In genomic region chr16:20765244-20765643, GRCm38 (mm10) we compare ENCODE assay signal across 8 mouse cellular contexts. TPM values are rescaled to one million over a fixed set of nuclear protein-coding genes. Genes with fewer than 3 reads are reported as not detected.
DNase-seq lines count a peak whose midpoint lies in the region; ATAC-seq lines count a peak whose summit lies in the region.

No protein-coding gene starts in this region.

- no peak for ATAC-seq in forebrain, embryonic 11.5 days (replicated peaks; ENCODE audit: low FRiP score)
- ATAC-seq in forebrain, embryonic 13.5 days, result no peak; the same call in 1 of the 2 replicates

- no peaks in the 10 kb centered on the region for H3K27me3 ChIP-seq in forebrain, embryonic 11.5 days (ENCODE audit: control insufficient read depth, insufficient read depth, low read length)
- no peaks in the 10 kb centered on the region for H3K27me3 ChIP-seq in forebrain, embryonic 13.5 days
- no peaks in the 10 kb centered on the region for H3K27me3 ChIP-seq in limb, embryonic 10.5 days (ENCODE audit: low read depth, poor library complexity, severe bottlenecking)

- H3K9ac ChIP-seq in forebrain, embryonic 11.5 days (ENCODE audit: low read length), result no peak overlapping the region
- no peak overlapping the region for H3K9ac ChIP-seq in forebrain, embryonic 13.5 days

- peak; percentile 81 for DNase-seq in forebrain, embryonic 11.5 days (ENCODE audit: low spot score)
- DNase-seq in urinary bladder, postnatal 25 days (ENCODE audit: low spot score), result peak; percentile 38
- DNase-seq in urinary bladder, postnatal 10 days (ENCODE audit: low spot score), result no peak
- peak; percentile 77 for DNase-seq in embryo, embryonic 10.5 days (ENCODE audit: low spot score)
- peak; percentile 75 for DNase-seq in limb, embryonic 10.5 days (ENCODE audit: low spot score)
- peak; percentile 6 to 41 for DNase-seq in natural killer cell, adult 2 months (ENCODE audit: low spot score in 2 of 2)
- DNase-seq in layer of hippocampus, adult 9-10 months (ENCODE audit: low spot score), result no peak

- H3K9me3 ChIP-seq in forebrain, embryonic 11.5 days (ENCODE audit: control insufficient read depth, low read length), result no peaks in the 10 kb centered on the region
- H3K9me3 ChIP-seq in forebrain, embryonic 13.5 days (replicated peaks), result no peaks in the 10 kb centered on the region
- H3K9me3 ChIP-seq in limb, embryonic 10.5 days (replicated peaks), result no peaks in the 10 kb centered on the region

- no peak overlapping the region for H3K4me2 ChIP-seq in forebrain, embryonic 11.5 days (ENCODE audit: low read depth, low read length, severe bottlenecking)
- H3K4me2 ChIP-seq in forebrain, embryonic 13.5 days, result no peak overlapping the region

- H3K36me3 ChIP-seq in forebrain, embryonic 11.5 days (ENCODE audit: control insufficient read depth, insufficient read depth, low read length), result no peaks in the 10 kb centered on the region
- no peaks in the 10 kb centered on the region for H3K36me3 ChIP-seq in forebrain, embryonic 13.5 days (ENCODE audit: poor library complexity, severe bottlenecking)
- H3K36me3 ChIP-seq in limb, embryonic 10.5 days, result no peaks in the 10 kb centered on the region

- H3K27ac ChIP-seq in forebrain, embryonic 11.5 days (ENCODE audit: low read depth, low read length), result no peak overlapping the region
- no peak overlapping the region for H3K27ac ChIP-seq in forebrain, embryonic 13.5 days
- H3K27ac ChIP-seq in limb, embryonic 10.5 days, result no peak overlapping the region

- 48% methylated on average over 9 of the region's 9 CpGs for WGBS in forebrain, embryonic 11.5 days
- WGBS in forebrain, embryonic 13.5 days, result 51% methylated on average over 9 of the region's 9 CpGs
- WGBS in limb, embryonic 10.5 days, result 49% methylated on average over 9 of the region's 9 CpGs

- H3K4me3 ChIP-seq in forebrain, embryonic 11.5 days (ENCODE audit: low read depth, low read length), result no peak overlapping the region
- H3K4me3 ChIP-seq in forebrain, embryonic 13.5 days, result no peak overlapping the region
- H3K4me3 ChIP-seq in limb, embryonic 10.5 days, result no peak overlapping the region

- H3K4me1 ChIP-seq in forebrain, embryonic 11.5 days (replicated peaks; ENCODE audit: control insufficient read depth, insufficient read depth, low read length), result no peaks in the 10 kb centered on the region
- no peaks in the 10 kb centered on the region for H3K4me1 ChIP-seq in forebrain, embryonic 13.5 days
- no peaks in the 10 kb centered on the region for H3K4me1 ChIP-seq in limb, embryonic 10.5 days

RNA-seq across cellular contexts. Expression of gene Thpo, which starts 30.9 kb away (rescaled TPM):
- polyA plus RNA-seq in forebrain, embryonic 11.5 days (2014; fragmentation: Nextera tagmentation; extraction: Ambion mirVana), result 0.24 and 0.51 TPM in 2 replicates
- 0.68 and 0.74 TPM in 2 replicates for polyA plus RNA-seq in forebrain, embryonic 13.5 days (2015; fragmentation: Nextera tagmentation; extraction: Ambion mirVana)
- 0.21 and 0.54 TPM in 2 replicates for polyA plus RNA-seq in limb, embryonic 10.5 days (2016; fragmentation: Nextera tagmentation; extraction: Ambion mirVana)

RNA-seq across cellular contexts. Expression of gene Chrd, which starts 32.3 kb away (rescaled TPM):
- 1.9 and 2.3 TPM in 2 replicates for polyA plus RNA-seq in forebrain, embryonic 11.5 days (2014; fragmentation: Nextera tagmentation; extraction: Ambion mirVana)
- 1.8 and 2.8 TPM in 2 replicates for polyA plus RNA-seq in forebrain, embryonic 13.5 days (2015; fragmentation: Nextera tagmentation; extraction: Ambion mirVana)
- 0.41 and 1.6 TPM in 2 replicates for polyA plus RNA-seq in limb, embryonic 10.5 days (2016; fragmentation: Nextera tagmentation; extraction: Ambion mirVana)

RNA-seq across cellular contexts. Expression of gene Clcn2, which starts 47.7 kb away (rescaled TPM):
- 16.5 and 20.5 TPM in 2 replicates for polyA plus RNA-seq in forebrain, embryonic 11.5 days (2014; fragmentation: Nextera tagmentation; extraction: Ambion mirVana)
- 13.2 and 14.5 TPM in 2 replicates for polyA plus RNA-seq in forebrain, embryonic 13.5 days (2015; fragmentation: Nextera tagmentation; extraction: Ambion mirVana)
- polyA plus RNA-seq in limb, embryonic 10.5 days (2016; fragmentation: Nextera tagmentation; extraction: Ambion mirVana), result 14.1 and 18.5 TPM in 2 replicates

RNA-seq across cellular contexts. Expression of gene Polr2h, which starts 47.8 kb away (rescaled TPM):
- polyA plus RNA-seq in forebrain, embryonic 11.5 days (2014; fragmentation: Nextera tagmentation; extraction: Ambion mirVana), result 116 and 121 TPM in 2 replicates
- polyA plus RNA-seq in forebrain, embryonic 13.5 days (2015; fragmentation: Nextera tagmentation; extraction: Ambion mirVana), result 101 and 104 TPM in 2 replicates
- 148 and 173 TPM in 2 replicates for polyA plus RNA-seq in limb, embryonic 10.5 days (2016; fragmentation: Nextera tagmentation; extraction: Ambion mirVana)

Comparison
In these comparisons a context has a peak if more than half of its experiments do, and no peak if none do; other contexts are left out.
1. DNase-seq: peak in forebrain, embryonic 11.5 days (single experiment), urinary bladder, postnatal 25 days (single experiment), embryo, embryonic 10.5 days (single experiment), limb, embryonic 10.5 days (single experiment) and natural killer cell, adult 2 months (2 of 2); none in urinary bladder, postnatal 10 days (single experiment) and layer of hippocampus, adult 9-10 months (single experiment).